Mouse (Mus musculus) 416B (cell line): Measurements from ENCODE around the gene Slc7a1.

Experiments
- DNase-seq: peaks from one replicate; pipeline ENCODE4 v3.0.0; 2011; ENCODE audit warnings: low read depth

Slc7a1 gene

DNA sequence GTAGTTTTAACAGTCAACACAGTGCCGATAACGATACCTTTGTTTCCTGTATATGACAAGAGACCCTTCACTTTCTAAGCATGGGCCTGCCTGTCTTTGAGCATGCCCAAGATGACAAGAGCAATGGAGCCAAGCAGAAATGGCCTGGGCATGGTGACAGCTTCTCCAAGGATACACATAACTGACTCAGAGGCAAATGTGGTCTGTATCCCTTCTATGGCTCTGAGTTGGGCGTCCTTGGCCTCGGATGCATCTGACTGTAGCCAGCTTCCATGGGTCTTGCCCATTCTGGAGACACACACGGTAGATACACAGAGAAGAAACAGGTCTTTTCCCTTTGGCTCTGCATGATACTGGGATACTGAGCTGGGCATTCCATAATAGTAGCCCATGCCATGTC lies 84.8 kb downstream of the Slc7a1 start:
- DNase-seq = no peak

DNA sequence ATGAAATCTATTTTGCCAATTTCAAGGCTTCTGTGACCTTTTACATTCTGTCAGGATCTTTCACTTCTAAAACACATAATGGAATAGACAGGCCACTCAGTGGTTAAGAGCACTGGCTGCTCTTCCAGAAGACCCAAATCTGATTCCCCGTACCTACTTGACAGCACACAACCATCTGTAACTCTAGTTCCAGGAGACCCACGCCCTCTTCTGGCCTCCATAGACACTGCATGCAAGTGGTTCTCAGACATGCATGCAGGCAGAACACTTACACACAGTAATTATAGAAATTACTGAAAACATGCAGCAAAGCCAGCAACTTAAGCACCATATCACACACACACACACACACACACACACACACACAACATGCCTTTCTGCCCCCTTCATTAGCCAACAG lies 87.3 kb downstream of the Slc7a1 start:
- DNase-seq = peak; percentile 38

DNA sequence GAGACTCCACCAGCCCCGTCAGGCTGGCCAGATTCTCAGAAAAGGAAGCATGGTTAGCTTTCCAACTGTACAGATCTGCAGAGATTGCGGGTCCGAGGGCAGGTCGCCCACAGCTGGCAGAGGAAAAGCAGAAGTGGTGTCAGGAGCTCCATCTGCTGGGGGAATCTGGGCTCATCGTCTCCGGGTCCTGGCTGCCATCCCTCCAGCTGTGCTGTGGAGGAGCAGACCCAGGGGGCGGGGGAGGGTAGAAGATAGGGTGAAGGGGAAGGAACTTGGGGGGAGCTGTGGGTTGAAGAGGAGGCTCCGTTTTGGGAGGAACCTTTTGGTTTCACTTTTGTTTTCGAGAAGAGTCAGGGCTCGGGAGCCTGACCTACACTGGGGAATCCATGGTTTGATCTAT lies 88.9 kb downstream of the Slc7a1 start:
- DNase-seq = peak; percentile 91

DNA sequence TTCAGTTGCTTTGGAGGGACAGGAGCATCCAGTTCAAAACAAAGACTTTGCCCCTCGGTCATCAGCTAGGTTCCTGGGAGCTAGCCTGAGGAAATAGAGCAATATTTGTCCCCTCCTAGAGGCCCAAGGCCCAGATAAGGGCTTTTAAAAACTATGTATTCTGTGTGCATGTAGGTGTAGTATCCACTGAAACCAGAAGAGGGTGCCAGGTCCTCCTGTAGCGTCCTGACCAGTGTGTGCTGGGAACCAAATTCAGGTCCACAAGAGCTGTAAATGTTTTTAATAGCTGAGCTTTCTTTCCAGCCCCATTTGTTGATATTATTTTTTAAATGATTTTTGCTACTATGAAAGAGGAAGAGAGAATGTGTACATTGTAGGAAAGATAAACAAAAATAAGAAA lies 95.6 kb downstream of the Slc7a1 start:
- DNase-seq = no peak

DNA sequence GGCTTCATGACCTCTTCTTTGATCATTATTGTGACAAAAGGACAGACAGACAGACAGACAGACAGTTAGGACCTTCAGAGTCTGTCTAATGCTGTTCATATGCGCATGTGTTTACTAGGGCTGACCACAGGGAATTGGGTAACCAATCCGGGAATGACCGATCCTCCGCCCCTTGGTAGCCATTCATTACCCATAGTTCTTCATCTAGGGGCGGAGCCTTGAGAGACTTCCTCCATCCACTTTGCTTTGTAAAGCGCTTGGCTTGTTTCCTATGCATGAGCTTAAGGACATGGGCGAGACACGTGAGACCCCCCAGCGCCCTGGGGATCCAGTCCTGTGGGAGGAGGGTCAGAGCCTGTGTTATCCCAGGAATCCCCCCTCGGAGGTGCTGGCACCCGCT lies 96.7 kb downstream of the Slc7a1 start:
- no peak for DNase-seq

DNA sequence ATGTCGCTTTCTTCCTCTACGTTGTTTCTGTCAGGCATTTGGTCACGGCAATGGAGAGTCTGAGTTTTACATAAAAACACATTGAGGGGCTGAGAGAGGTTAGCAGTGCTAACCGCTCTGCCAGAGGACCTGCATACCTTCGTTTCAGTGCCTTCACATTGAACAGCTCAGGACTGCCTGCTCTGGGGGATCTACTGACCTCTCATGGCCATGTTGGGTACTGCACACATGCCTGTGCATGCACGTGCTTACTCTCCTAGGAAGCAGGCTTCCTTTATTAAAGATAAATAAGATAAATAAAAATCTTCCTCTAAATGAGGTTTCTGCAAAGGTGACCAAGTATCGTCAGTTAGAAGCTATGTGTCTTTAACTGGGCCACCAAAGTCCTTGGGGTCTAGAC lies 106.4 kb downstream of the Slc7a1 start:
- peak; percentile 23 for DNase-seq

DNA sequence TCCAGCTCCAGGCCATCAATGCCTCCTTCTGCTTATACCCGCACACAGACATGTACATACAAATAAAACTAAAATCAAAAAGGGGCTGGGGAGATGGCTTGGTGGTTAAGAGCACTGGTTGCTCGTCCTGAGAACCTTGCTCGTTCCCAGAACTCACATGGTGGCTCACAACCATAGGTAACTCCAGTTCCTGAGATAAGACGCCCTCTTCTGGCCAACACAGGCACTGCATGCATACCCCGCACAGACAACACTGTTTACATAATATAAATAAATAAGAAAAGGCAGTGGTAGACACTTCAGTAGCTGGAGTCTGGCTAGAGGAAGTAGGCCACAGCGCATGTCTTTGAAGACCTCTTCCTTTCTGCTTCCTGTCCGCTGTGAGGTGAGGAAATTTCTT lies 106.8 kb downstream of the Slc7a1 start:
- DNase-seq = no peak

DNA sequence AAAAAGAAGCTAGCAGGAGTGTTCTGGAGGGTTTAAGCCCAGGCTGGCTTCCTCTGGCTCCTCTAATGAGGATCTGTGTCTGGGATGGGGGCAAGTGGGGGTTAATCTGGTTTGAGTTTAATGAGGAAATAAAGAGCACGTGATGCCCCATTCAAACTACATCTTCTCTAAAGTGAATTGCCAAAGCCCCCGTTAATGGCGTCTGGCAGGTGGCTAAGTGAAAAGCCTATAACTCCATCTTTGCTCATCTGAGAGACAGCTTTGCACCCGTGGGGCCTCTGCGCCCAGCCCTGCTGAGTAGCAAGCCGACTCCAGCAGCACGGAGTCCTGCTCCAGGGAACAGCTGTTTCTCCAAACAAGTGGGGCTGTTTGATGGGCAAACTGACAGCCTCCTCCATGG lies 109.8 kb downstream of the Slc7a1 start:
- DNase-seq = no peak

DNA sequence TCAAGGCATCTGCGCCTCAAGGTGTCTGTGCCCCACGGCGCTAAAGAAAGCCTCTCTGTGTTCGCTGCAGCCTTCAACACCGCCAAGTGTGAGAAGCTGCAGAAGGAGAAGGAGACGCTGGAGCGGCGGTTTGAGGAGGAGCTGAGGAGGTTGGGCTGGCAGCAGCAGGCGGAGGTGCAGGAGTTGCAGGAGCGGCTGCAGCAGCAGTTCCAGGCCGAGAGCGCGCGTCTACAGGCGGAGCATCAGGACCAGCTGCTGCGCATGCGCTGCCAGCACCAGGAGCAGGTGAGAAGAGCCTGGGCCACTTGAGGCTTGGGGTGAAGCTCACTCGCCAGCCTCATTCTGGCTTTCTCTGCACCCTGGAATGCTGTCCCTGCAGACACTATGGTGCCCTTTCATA lies 110.9 kb downstream of the Slc7a1 start:
- no peak for DNase-seq

DNA sequence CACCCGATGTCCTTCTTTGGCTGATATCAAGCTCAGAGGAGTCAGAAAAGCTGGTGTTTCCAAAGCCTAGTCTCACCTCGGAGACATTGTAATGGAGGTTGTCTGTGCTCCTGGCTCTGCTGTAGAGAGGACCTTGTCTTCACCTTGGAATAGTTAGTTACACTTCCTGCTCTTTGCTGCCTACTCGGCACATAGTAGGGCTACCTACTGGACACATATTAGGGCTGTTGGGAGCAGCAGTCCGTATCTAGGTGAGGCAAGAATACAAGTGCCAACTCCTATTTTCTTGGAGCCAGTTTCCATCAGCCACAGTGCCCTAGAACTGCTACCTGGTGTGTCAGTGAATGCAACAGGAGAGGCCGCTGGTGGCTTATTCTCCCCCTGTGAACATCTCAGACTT lies 112.2 kb downstream of the Slc7a1 start:
- DNase-seq = no peak

DNA sequence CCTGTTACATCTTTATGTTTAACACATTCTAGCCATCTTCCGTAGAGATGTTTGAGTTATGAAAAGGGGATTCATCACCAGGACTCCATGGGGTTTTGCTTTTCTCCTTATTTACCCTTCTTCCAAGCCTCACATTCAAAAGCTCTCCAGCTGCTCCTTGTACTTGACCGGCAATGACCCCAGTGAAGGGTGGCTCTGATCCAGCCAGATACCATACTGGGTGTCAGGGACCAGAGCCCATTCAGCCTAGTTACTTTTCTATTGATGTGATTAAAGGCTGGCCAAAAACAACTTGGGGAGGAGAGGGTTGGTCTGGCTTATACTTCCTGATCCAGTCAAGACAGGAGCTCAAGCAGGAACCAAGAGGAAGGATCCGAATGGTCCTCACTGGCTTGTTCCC lies 116.1 kb downstream of the Slc7a1 start:
- DNase-seq = no peak

DNA sequence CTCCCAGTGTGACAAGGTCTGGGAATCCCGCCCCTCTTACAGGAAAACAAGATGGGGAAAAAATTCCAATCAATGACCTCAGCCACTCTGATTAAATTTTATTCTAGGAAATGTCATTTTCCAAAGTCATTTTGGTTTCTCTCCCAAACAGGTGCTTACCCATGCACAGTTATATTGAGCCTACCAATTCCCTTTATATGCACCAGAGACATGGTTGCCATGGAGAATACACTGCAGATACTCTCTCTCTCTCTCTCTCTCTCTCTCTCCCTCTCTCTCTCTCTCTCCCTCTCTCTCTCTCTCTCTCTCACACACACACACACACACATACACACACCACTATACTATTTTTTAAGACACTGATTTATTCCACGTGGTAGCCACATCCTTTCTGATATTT lies 116.5 kb downstream of the Slc7a1 start:
- no peak for DNase-seq

DNA sequence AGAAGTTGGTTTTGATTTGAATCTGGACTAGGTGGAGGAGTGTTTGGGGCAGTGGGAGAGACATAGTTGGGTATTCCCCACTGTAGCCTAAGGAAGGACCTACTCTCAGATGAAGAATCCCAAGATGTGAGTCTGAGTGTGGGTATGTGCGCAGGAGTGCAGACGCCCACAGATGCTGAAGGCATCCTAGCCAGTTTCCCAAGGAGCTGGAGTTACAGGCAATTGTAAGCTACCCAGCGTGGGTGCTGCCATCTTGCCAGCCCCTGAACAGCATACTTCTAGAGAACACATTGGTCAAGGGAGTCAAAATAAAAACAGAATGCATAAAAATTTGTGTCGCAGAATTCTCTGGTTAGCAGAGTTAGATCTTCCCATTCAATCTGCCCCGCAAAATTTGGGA lies 117.1 kb downstream of the Slc7a1 start:
- DNase-seq = no peak

DNA sequence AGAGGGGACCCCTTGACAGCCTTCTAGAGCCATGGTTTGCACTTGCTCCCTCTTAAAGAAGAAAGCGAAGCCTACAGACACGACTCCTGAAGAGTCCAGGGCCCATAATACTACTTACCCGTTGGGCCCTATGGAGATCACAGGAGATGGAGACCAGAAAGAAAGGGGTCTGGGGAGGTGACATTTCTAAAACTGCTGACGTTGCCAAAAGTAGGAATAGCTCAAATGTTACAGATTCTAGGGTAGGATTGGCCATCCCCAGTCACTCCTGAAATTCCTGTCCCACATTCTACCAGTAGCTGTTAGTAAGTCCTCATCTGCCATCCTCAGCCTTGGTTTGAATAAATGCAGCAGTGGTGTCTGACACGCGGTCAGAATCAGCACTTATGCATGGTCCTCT lies 117.6 kb downstream of the Slc7a1 start:
- no peak for DNase-seq

DNA sequence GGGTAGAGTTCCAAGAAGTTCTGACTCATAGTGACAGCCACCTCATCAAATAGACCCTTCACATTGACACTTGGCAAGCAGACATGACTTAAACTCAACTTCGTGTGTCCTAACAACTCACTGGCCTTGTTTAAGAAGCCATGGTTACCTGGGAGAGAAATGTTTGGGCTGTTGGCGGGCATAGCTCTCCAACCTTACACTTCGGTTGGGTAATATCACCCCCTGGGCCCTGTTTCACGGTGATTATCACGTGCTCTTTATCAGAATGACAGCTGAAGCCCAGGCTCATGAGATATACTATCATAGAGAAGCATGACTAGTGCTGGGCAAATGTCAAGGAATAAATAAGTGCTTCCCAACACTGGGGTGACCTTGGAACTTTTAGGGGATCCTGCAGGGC lies 119.4 kb downstream of the Slc7a1 start:
- DNase-seq = no peak

DNA sequence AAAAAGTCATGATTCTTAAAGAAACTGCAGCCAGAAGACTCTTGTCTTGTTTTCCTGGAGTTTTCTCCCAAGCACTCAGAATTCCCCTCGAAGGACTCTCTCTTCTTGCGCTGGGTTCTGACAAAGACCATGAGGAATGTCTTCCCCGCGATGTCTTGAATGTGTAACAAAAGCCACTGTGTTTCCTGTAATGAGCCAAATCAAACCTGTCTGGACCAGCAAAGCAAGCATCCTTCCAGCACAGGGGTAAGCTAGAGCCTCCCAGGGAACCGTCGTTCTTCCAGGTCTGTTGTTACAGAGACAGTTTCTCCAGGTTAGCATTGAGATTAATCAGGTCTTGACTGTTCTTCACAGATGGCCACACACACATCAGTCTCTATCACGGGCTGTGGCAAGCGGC lies 121.5 kb downstream of the Slc7a1 start:
- no peak for DNase-seq
